Mouse (Mus musculus) layer of hippocampus, adult 9-10 months (tissue): ENCODE data around the gene Atp1a2.

Source experiments
- DNase-seq: peaks from one replicate; pipeline ENCODE4 v3.0.0; 2022; ENCODE audit warnings: low spot score

Atp1a2 gene

DNA sequence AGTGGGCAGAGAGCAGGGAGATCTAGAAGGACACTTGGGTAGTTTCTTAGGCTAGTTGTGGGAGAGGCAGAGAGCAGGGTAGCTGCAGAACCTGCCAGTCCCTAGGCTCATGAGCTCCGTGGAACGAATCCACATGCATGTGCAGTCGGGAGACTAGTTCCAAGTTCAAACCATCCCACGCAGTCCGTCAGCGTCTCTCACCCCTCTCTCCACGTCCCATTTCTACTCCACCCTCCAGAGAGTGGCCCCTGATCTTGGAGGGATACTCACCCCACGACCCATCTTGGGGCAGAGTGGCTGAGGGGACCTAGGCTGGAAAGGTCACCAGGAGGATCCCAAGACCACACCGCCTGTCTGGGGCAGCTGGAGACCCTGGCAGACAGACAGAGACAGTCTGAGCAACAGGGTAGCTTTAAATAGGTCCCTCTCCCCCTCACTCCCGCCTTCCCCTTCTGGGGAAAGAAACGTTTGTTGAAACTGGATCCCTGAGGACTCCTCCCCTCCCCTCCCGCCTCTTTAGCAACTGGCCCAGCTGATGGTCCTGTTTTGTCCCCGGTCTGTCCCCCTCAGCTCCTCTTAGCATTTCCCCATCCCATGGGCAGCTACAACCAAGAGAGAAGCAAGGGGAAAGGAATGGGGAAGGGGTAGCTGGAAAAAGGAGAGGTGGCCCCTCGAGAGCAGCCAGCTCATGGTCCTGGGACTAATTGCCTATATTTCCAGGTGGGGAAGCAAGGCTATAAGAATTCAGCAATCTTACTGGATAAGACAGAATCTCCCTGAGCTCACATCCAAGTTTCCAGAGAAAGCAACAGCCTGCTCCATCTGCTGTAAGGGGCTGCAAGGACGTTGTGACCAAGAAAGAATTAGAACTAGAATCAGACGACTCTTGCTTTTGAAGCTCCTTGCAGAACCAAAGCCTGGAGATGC lies at the start of gene Atp1a2:
TSS of gene Atp1a2 (minus strand) at position 454 of the 927 bp plus-strand sequence.
- no peak for DNase-seq

DNA sequence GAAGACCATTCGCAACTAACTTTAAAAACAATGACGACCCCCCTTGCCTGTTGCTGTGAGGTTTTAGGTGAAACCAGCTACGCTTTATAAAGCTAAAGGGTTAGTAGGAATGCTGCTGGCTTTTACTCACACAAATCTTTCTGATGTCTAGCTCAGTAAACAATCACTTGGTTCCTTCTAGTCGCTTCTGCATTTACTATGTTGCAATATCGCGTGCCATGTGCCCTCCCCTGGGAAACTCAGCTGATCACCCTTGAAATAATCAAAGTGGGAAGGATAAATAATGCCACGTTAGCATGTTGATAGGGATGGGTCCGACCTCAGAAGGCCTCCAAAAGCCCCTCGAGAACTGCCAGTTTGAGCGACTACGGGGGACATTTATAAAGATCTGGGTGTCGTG lies 49.5 kb upstream of the Atp1a2 start:
- no peak for DNase-seq

DNA sequence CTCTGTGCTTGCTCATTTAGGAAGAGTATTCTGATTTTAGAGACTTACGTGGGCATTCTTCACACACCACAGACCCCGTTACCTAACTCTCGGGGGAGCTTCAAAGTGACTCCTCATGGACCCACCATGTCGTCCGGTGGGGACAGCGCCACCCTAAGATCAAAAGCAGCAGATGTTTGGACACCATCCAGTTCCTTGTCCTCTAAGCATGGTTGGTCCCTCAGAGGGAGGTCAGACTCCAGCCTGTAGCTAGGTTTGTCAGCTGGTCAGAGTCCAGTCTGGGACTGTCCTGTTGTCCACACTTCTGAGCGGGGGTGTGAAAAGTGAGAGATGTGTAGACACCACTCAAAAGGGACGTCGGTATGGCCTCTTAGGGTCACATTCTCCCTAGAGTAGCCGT lies 48.8 kb upstream of the Atp1a2 start:
- DNase-seq, result no peak

DNA sequence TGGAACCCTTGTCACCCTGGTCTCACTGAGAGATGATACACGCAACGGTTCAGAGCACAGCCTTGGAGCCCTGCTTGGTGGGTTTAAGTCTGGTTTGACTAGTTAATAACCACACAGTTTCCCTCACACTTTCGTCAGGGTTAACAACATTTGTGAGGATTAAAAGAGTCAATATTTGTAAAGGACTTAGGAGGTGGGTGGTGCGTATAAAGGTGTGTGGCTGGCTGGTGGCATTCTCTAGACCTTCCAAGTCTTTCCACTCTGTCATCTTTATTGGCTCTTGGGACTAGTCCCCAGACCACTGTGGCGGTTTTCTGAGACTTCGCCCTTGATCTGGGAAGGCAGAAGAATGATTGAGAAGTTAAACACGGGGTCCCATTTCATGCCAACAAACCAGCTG lies 47.0 kb upstream of the Atp1a2 start:
- DNase-seq, result no peak

DNA sequence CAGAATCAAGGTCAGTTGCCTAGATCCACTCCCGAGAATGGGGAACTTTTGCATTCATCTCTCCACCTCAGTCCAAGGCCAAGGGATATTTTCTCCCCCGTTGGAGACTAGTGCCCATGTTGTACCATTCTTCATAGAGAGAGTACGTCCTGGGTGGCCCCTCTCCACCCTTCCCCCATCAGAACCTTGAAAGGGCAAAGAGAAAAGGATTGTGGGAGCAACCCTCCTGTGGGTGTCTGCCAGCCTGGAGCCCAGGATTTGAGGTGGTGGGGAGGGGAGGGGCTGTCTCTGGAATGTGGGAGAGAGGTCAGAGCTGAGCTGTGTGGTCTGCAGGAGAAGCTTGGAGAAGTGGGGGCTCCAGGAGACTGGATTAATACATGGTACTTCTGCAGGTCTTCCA lies 46.0 kb upstream of the Atp1a2 start:
- DNase-seq, result no peak

DNA sequence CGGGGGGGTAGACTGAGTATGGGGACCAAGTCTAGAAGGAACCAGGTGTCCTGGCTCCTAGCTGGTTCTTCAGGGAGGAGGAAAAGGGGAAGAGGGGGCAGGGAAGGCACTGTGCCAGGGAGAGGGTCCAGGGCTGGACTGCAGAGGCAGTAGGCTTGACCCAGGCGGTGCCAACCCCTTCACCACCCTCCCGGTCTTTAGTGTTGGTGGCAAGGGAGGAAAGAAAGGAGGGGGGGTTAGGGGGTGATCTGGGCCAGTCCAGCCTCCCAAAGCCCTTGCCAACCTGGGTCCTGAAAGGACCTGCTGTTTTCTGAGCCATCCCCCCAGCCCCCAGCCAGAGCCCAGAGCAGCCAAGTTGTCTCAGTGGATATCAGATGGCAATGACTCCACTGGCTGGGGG lies 44.9 kb upstream of the Atp1a2 start:
- no peak for DNase-seq

DNA sequence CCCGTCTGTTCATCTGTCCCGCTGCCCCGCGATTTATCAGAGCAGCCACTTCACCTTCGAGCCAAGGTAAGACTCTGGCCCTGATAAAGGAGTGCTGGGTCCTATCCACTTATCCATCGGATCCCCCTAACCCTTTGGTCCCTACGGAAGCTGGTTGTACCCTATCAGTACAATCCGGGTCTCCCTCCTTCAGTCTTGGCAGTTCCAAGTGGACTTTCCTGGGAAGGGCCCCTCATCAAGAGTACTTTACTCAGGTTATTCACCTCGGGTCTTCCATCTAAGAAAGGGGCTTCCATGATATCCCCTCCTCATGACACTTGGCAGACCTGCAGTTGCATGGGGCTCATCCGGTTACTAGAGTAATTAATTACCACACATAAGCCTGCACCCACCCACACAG lies 43.5 kb upstream of the Atp1a2 start:
- DNase-seq, result no peak

DNA sequence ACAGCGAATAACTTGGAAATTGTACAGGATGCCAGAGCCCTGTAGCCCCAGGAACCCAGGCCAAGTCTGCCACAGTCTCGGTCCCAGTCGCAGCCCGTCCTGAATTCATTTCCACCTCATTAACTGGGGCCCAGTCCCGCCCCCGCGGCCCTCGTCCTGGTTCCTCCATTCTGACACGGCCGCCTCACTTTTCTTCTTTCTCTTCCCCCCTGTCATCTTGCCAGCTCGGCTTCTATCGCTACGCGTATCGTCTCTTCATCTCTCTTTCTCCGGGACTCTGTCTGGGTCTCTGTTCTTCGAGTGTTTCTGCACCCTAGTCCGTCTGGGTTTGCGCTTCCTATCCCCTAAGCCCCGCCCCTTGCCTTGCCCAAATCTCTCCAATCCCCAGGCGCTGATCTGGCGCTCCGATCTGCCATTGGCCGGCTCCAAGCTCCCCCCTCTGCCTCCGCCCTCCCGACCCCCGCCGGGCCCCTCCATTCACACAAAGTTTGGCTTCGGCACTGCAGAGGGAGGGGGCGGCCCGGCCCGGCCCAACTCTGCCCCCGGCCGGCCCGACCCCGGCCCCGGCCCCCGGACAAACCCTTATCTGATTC lies 43.0 kb upstream of the Atp1a2 start, which contains the start of gene Kcnj10:
TSS of gene Kcnj10 (plus strand) at position 482 of the 593 bp plus-strand sequence.
- no peak for DNase-seq

DNA sequence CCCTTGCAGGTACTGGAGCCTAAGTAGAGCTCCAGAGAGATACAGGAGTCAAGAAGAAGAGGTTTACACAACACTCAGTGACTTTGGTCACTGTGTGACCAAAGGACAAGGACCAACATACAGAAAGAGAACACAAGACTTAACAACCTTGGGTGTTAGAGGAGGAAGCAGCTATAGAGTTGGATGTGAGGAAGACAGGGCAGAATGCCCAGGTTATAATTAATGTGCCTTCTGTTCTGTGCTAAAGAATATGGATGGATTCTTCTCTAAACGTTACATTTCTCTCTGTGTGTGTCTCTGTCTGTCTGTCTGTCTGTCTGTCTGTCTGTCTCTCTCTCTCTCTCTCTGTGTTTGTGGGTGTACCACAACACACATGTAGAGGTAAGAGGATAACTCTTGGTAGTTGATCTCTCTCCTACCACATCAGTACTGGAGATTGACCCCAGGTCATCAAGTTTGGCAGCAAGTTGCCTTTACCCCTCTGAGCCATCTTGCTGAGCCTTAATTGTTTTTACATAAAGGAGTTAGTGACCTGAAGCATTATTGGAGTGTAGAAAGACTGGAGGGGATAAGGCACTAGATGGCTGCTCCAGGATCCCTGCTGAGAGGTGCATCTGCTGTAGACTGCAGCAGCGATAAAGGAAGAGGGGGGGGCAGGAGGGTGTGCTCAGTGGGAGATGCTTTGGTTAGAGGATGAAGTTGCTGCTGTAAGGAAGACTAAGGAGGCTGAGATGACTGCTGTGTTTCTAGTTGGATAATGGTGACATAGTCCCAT lies 39.7 kb upstream of the Atp1a2 start:
- no peak for DNase-seq

DNA sequence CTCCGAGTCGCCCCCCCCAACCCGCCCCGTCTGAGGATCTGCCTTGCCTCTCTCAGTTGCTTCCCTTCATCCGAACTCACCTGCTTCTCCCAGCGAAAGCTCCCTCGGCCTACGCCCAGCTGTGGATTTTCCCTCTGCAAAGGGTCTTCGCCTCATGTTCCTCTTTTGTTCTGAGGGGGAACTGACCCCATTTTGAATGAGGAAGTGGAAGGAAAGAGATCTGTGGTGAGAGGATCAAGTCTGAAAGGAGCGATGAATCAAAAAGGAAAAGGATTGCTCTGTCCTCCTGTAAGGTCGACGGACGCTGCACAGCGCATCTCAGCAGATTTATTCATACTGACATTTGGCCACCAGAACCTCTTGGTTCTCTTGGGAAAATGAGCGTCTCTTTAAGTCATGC lies 37.9 kb upstream of the Atp1a2 start:
- no peak for DNase-seq

DNA sequence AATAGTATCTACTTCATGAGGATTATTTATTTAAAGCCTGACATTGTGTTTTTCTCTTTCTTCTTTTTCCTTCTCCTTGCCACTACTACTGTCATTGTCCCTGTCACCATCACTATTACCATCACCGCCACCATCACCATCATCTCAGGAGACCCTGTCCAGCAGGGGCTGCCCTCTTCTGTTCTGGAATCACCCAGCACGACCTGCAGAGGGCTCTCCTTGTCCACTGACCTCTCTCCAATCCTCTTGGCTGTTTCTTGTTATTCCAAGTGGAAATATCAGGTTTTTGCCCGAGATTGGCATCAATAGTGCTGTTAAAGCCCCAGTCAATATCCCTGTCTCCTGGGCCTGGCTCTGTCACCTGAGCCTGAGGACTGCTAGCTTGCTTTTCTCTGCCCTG lies 35.6 kb upstream of the Atp1a2 start:
- no peak for DNase-seq

DNA sequence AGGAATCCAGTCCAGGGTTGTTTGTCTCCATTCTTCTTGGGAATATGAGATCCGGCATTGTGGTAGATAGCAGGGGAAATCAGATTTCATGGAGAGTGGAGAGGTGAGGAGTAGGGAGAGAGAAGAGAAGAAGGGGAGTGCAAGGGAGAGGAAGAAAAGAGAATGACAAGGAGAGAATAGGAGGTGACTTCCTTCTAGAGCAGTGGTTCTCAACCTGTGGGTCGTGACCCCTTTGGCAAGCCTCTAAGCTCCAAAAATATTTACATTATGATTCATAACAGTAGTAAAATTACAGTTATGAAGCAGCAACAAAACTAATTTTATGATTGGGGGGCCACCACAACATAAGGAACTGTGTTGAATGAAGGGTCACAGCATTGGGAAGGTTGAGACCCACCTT lies 35.1 kb upstream of the Atp1a2 start:
- DNase-seq, result no peak

DNA sequence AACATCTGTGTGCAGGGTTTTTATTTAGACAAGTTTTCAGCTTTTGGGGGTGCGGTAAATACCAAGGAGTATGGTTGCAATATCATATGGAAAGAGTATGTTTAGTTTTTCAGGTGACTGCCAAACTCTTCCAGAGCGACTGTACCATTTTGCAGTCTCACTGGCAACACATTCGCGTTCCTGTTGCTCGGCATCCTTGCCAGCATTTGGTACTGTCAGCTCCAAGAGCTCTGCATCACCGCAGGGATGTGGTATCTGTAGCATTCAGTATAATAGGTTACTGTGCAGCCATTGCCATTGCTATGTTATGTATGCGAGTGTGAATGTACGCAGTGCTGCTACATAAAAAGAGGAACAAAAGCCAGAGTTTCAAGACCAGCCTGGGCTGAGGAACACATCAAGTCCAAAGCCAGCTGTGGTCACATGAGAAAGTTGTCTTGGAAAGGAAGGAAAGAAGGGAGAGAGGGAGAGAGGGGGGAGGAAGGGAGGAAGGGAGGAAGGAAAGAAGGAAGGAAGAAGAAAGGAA lies 33.6 kb upstream of the Atp1a2 start:
- no peak for DNase-seq

DNA sequence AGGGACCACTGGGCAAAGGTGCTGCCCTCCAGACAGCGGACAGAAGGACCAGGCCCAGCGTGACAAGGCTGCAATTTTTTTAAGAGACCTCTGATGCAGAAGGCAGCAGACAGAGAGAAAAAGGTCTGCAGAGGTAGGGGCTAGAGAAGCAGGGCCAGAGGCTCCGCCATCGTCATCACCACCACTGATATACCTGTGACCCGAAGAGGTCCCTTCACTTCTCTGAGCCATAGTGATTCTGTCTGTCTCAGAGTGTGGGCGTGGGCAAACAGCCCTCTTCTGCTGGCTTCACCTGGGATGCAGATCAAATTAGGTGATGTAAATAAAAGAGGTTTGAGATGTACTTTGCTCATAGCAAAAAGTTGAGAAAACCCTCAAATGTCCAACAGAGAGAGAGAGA lies 31.8 kb upstream of the Atp1a2 start:
- DNase-seq, result no peak

DNA sequence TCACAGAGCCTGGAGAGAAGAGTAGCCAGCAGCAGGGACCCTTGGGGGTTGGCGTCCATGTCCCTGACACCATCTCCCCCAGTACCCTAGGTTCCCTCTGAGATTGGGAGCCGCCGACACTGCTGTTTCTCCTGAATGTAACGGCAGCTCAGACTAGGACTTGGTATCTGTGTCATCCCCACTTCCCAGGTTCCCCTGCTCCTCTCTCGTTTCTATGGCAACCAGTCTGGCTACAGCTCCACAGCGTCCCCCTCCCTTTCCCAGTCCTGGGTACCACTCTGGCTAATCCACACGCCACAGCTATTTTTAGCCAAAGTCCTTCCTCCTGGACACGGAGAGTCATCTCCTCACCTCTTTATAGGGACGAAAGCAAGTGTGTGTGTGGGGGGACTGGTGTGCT lies 31.3 kb upstream of the Atp1a2 start, which contains the start of gene Kcnj9:
TSS of gene Kcnj9 (minus strand) at position 188 of the 400 bp plus-strand sequence.
- no peak for DNase-seq

DNA sequence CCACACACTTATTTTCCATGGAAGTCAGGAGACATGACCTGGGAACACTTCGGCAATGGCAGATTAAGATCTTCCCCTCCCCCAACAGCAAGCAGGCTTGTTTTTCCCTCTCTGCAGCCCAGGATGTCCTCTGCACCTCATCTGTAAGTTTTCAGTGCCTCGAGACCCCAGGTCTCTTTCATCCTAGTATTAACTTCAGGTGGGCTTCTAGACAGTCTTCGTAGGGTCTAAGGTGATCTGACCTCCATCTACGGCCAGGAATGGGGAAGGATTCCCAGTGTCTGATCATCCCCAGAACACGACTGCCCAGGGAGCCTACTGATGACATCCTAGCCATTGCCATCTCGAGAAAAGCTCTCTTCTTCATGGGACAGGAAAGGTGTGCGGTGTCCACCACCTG lies 30.6 kb upstream of the Atp1a2 start:
- DNase-seq, result no peak

DNA sequence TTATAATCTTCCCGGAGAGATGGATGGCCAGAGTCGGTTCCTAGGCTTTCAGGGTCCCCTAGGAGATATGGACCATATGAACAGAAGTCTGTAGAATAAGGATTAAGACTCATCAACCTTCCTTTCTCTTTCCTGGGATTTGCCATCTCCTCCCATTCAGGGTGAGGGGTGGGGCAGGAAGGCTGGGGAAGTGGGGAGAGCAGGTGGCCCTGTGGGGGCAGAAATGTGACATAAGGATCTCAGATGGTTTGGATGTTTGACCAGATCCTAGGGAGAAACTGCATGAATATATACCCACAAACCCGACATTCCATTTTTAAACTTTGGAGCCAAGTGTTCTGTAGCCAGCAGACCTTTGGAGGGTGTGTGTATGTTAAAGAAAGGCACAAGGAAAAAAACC lies 30.2 kb upstream of the Atp1a2 start:
- DNase-seq, result no peak

DNA sequence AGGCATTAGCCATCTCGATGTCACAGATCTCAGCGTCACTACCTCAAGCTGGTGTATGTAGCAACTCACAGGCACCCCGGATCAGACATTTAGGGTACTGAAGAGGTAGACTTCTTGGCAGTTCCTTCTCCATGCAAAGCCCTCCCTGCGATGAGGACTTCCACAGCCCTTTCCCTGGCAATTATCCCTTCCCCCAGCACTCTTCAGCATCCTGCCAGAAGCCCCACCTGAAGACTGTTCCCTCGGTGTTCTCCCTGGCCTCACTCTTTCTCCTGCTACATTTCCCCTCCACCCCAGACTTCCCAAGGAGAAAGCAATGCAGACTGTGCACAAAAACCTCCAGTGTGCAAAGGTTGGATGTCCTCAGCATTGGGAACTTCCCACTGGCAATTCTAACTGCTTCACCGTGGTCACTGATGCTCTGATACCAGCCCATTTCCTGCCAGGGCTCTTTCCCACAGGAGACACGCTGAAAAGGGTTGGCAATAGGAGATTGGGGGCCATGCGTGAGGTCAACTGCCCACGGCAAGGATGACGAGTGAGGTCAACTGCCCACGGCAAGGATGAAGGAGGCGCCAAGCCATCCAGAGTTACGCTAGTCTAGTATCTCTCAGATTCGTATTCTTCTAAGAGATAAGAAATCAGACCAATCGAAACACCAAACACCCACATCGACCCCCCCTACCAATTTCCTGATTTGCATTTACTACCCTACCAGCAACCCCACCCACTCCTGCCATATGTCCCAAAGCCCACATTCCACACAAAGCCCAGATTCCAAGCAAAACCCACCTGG lies 29.5 kb upstream of the Atp1a2 start:
- DNase-seq, result no peak

DNA sequence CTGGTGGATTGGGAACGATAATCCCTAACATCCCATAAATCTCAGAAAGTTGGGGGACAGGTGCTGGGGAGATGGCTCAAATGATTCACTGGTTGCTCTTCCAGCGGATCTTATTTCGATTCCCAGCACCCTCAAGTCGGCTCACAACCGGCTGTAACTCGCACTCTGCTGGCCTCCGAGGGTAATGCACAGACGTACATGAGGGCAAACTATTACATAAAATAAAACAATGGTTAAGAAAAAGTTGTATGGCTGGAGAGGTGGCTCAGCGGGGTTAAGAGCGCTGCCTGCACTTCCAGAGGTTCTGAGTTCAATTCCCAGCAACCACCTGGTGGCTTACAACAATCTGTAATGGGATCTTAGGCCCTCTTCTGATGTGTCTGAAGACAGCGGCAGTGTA lies 28.8 kb upstream of the Atp1a2 start:
- DNase-seq, result no peak

DNA sequence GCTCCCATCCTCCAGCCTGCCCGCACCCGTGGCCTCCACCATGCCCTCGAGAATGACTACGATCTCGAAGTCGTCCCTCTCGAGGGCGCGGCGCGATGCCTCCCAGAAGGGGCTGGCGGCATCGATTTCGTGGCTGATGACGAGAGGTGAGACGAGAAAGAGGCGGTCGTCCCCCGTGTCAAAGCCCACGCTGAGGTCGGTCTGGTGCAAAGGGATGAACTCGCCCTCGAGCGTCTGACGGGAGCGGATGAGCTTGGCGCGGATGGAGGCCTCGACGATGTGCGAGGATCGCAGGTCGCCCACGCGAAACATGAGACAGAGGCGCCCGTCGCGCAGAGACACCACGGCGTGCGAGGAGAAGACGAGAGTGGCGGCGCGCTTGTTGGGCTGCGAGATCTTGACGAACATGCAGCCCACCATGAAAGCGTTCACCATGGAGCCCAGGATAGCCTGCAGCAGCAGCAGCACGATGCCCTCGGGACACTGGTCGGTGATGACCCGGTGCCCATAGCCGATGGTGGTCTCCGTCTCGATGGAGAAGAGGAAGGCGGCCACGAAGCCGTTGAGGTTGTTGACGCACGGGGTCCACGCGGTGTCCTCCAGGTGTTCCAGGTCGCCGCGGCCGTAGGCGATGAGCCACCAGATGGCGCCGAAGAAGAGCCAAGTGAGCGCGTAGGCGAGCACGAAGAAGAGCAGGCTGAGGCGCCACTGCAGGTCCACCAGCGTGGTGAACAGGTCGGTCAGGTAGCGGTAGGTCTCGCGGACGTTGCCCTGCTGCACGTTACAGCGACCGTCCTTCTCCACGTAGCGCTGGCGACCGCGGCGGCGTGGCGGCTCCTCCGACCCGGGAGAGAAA lies 28.0 kb upstream of the Atp1a2 start:
- no peak for DNase-seq

DNA sequence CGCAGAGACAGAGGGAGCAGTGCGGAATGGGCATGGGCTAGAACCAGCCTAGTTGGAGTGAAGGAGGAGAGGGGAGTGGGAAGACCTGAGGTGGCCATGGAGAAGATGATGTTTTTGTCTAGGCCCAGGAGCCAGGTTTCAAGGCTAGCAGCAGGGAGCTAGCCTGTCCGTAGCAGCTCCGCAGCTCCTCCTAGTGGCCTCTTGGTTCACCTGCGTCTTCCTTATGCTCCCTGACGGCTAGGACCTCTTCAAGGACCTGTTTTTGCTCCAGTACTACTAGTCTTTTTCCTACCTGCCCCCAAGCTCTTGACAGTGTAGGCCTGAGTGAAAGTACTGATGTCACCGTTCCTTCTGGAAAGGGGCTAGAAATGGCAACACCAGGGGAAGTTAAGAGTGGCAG lies 26.9 kb upstream of the Atp1a2 start:
- DNase-seq, result no peak
